Mouse (Mus musculus) stomach, postnatal 0 days (tissue): ENCODE data around the gene Sema5a. TPM values are rescaled to one million over a fixed set of nuclear protein-coding genes. Genes with fewer than 3 reads are reported as not detected.

Experiments
- ATAC-seq: fragments of 200-750 bp; cut with Nextera tagmentation; 2 replicates; pipeline ENCODE4 v1.8.0; 2017; ENCODE audit not compliant: low FRiP score, low TSS enrichment
- DNase-seq: peaks from one replicate; pipeline ENCODE4 v3.0.0-alpha.2; 2016; ENCODE audit warnings: low spot score
- H3K27ac ChIP-seq: fragments of 300-500 bp; sonication (generic); replicated peaks from 2 replicates; pipeline ENCODE4 v1.5.1; 2014; ENCODE audit warnings: mild to moderate bottlenecking, control low read depth
- H3K27me3 ChIP-seq: fragments of 300-500 bp; sonication (generic); 2 replicates; pipeline ENCODE4 v1.6.1; 2014; ENCODE audit warnings: low read length; ENCODE audit not compliant: control insufficient read depth, insufficient read depth
- H3K36me3 ChIP-seq: fragments of 300-500 bp; sonication (generic); 2 replicates; pipeline ENCODE4 v1.6.1; 2014; ENCODE audit warnings: low read length, mixed read lengths; ENCODE audit not compliant: control insufficient read depth, insufficient read depth
- H3K4me1 ChIP-seq: fragments of 300-500 bp; sonication (generic); replicated peaks from 2 replicates; pipeline ENCODE4 v1.6.1; 2014; ENCODE audit warnings: antibody characterized with exemption; ENCODE audit not compliant: control insufficient read depth, insufficient read depth
- H3K4me2 ChIP-seq: fragments of 300-500 bp; sonication (generic); replicated peaks from 2 replicates; pipeline ENCODE4 v1.6.1; 2014; ENCODE audit warnings: low read depth, mild to moderate bottlenecking, control low read depth, moderate library complexity
- H3K4me3 ChIP-seq: fragments of 300-500 bp; sonication (generic); 2 replicates; pipeline ENCODE4 v1.5.1; 2014; ENCODE audit warnings: low read depth, low read length, control low read depth
- H3K9ac ChIP-seq: fragments of 300-500 bp; sonication (generic); 2 replicates; pipeline ENCODE4 v1.6.1; 2014; ENCODE audit warnings: mild to moderate bottlenecking, low read length, control low read depth, mixed read lengths
- H3K9me3 ChIP-seq: fragments of 300-500 bp; sonication (generic); 2 replicates; pipeline ENCODE4 v1.6.1; 2016; ENCODE audit warnings: low read length; ENCODE audit not compliant: control insufficient read depth
- CTCF ChIP-seq: IDR thresholded peaks from 2 replicates; pipeline ENCODE4 v1.5.1; 2016; ENCODE audit warnings: antibody characterized with exemption, low read depth, mild to moderate bottlenecking, moderate library complexity
- EP300 ChIP-seq: optimal IDR thresholded peaks from 2 replicates; pipeline ENCODE3; 2016; ENCODE audit warnings: antibody characterized with exemption
- WGBS: fragments of 180-500 bp; shearing (Covaris S2); extraction: QIAGEN DNeasy Blood & Tissue Kit; methylation state at CpG from one replicate; pipeline ENCODE4 v1.1.7; 2014; 5-methylcytosine and 5-hydroxymethylcytosine counted together
- polyA plus RNA-seq: library from polyadenylated mRNA; unstranded; fragments of >200 nt; fragmentation: Nextera tagmentation; extraction: Ambion mirVana; gene quantifications from 2 replicates; pipeline ENCODE4 v1.2.1, GENCODE M21; 2015

Sema5a gene
- polyA plus RNA-seq, 1 experiment from 2014 or later = 5.5 TPM

GRCm38 (mm10) chr15:32590641-32591040 lies 346.0 kb downstream of the Sema5a start:
- Histone ChIP-seq H3K9ac (no peak overlapping the region), H3K4me3 (no peak overlapping the region), H3K4me1 (no peaks in the 10 kb centered on the region), H3K36me3 (no peaks in the 10 kb centered on the region), H3K27me3 (no peaks in the 10 kb centered on the region), H3K4me2 (no peak overlapping the region), H3K27ac (no peak overlapping the region), H3K9me3 (no peaks in the 10 kb centered on the region)
- ATAC-seq (no peak), DNase-seq (no peak)
- 82% methylated on average over 1 of the region's 1 CpGs for WGBS
- TF ChIP-seq EP300 = no peak

- WGBS = 94% methylated on average over 5 of the region's 5 CpGs
- ATAC-seq (no peak), DNase-seq (no peak)
- Histone ChIP-seq H3K4me1 (no peaks in the 10 kb centered on the region), H3K9me3 (no peaks in the 10 kb centered on the region), H3K4me3 (no peak overlapping the region), H3K36me3 (no peaks in the 10 kb centered on the region), H3K4me2 (no peak overlapping the region), H3K27me3 (no peaks in the 10 kb centered on the region), H3K9ac (no peak overlapping the region), H3K27ac (no peak overlapping the region)
- TF ChIP-seq CTCF (no peak), EP300 (no peak)
Measured at GRCm38 (mm10) chr15:32593746-32594145, 349.1 kb downstream of the Sema5a start.

- no peaks in the 10 kb centered on the region for H3K27me3 ChIP-seq
- no peaks in the 10 kb centered on the region for H3K4me1 ChIP-seq
- ATAC-seq (no peak), DNase-seq (no peak)
- no peak overlapping the region for H3K4me2 ChIP-seq
- H3K9ac ChIP-seq = no peak overlapping the region
- no peak overlapping the region for H3K27ac ChIP-seq
- no peak overlapping the region for H3K4me3 ChIP-seq
- WGBS = 83% methylated on average over 6 of the region's 6 CpGs
- H3K9me3 ChIP-seq = no peaks in the 10 kb centered on the region
- no peaks in the 10 kb centered on the region for H3K36me3 ChIP-seq
- TF ChIP-seq EP300 (no peak), CTCF (no peak)
Measured at GRCm38 (mm10) chr15:32596574-32596973, 352.0 kb downstream of the Sema5a start.

- H3K4me3 ChIP-seq = no peak overlapping the region
- no peak for TF ChIP-seq EP300
- H3K4me1 ChIP-seq = no peaks in the 10 kb centered on the region
- no peaks in the 10 kb centered on the region for H3K9me3 ChIP-seq
- WGBS = 78% methylated on average over 3 of the region's 3 CpGs
- H3K27ac ChIP-seq = no peak overlapping the region
- no peak for DNase-seq
- no peak for ATAC-seq
- no peak overlapping the region for H3K9ac ChIP-seq
- H3K27me3 ChIP-seq = no peaks in the 10 kb centered on the region
- H3K36me3 ChIP-seq = no peaks in the 10 kb centered on the region
- no peak overlapping the region for H3K4me2 ChIP-seq
Measured at GRCm38 (mm10) chr15:32597189-32597588, 352.6 kb downstream of the Sema5a start.

GRCm38 (mm10) chr15:32607236-32607635 lies 362.6 kb downstream of the Sema5a start:
- ATAC-seq (no peak), DNase-seq (no peak)
- H3K27ac ChIP-seq = no peak overlapping the region
- no peak overlapping the region for H3K4me2 ChIP-seq
- no peak overlapping the region for H3K9ac ChIP-seq
- H3K9me3 ChIP-seq = no peaks in the 10 kb centered on the region
- H3K4me3 ChIP-seq = no peak overlapping the region
- TF ChIP-seq CTCF (no peak), EP300 (no peak)
- no peaks in the 10 kb centered on the region for H3K36me3 ChIP-seq
- WGBS = 84% methylated on average over 3 of the region's 3 CpGs
- H3K4me1 ChIP-seq = peaks cover 3% of the 10 kb centered on the region; the same call in 1 of the 2 replicates
- no peaks in the 10 kb centered on the region for H3K27me3 ChIP-seq

GRCm38 (mm10) chr15:32610776-32611175 lies 366.2 kb downstream of the Sema5a start:
- Histone ChIP-seq H3K9ac (no peak overlapping the region), H3K4me1 (peaks cover 3% of the 10 kb centered on the region; the same call in 1 of the 2 replicates), H3K27me3 (no peaks in the 10 kb centered on the region), H3K4me2 (no peak overlapping the region), H3K27ac (no peak overlapping the region), H3K4me3 (no peak overlapping the region), H3K36me3 (no peaks in the 10 kb centered on the region), H3K9me3 (no peaks in the 10 kb centered on the region)
- no peak for DNase-seq
- TF ChIP-seq EP300 (no peak), CTCF (no peak)
- 49% methylated on average over 2 of the region's 2 CpGs for WGBS
- no peak; the same call in 1 of the 2 replicates for ATAC-seq
